Mouse (Mus musculus) C2C12 (cell line): Measurements from ENCODE around the gene Osbpl9.

Experiments
- CTCF ChIP-seq: IDR thresholded peaks from one replicate; pipeline ENCODE4 v1.5.1; 2011; ENCODE audit not compliant: control insufficient read depth, insufficient read depth, insufficient read length
- MAX ChIP-seq: IDR thresholded peaks from one replicate; pipeline ENCODE4 v1.6.1; 2011; ENCODE audit warnings: mild to moderate bottlenecking, control low read depth
- USF1 ChIP-seq: IDR thresholded peaks from one replicate; pipeline ENCODE4 v1.6.1; 2011; ENCODE audit warnings: low read depth, mild to moderate bottlenecking, control low read depth, moderate library complexity

DNA sequence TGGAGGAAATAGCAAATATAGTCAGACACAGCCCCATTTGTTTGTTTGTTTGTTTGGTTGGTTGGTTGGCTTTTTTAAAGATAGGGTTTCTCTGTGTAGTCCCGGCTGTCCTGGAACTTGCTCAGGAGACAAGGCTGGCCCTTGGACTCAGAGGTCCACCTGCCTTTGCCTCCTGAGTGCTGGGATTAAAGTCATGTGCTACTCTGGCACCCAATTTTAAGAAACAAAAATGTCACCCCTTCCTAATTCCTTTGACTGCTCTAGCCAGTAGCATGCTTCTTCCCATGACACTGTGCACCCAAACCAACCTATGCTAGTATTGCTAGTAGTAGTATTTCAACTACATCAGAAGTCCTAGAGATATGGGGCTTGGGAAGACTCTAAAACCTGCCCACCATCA, 87.8 kb downstream of the Osbpl9 start:
- no peak for TF ChIP-seq CTCF
- no peak for TF ChIP-seq MAX
- TF ChIP-seq USF1, result no peak
